Mouse (Mus musculus): Measurements from ENCODE around the gene Gm17720.
A peak's percentile ranks its signal among the peaks of the same experiment; 100 is the strongest.

The Gm17720 gene

DNA sequence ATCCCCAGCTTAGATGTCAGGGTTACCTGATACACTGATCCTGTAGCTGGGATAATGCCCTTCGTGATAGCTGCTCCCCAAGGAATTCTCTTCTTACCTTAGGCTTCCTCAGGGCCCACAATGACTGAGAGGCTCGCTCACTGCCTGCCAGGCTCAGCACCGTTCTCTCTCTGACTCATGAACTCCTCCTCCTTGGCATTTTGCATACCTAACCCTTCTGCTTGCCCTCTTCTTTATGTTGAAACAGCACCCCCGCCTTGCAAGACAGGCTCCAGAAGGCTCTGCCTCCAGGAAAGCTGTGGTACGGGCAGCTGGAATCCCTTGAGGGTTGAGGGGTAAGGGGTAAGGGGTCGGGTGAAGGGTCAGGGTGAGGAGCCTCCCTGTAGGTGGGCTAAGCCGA lies 63.3 kb downstream of the Gm17720 start:
- DNase-seq = no peak

GRCm38 (mm10) chr8:110036156-110036555 lies 66.4 kb downstream of the Gm17720 start:
- no peak for DNase-seq

DNA sequence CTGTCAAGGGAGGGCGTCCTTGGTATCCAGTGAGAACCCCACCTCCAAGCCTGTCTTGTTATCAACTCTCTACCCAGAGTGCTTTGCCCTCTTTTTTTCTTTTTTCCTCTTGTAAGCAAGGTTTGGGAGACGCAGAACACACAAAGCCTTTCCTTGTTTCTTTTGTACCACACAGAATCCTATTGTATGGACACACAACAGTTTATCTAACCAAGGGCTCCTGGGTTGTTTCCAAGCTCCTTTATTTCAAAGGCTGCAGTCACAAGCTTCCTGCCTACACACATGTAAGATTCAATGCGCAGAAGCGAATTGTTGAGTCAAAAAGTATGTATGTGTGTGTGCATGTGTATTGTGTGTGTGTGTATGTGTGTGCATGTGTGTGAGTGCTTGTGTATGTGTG lies 68.2 kb downstream of the Gm17720 start:
- no peak for DNase-seq

GRCm38 (mm10) chr8:110033771-110034170 lies 68.8 kb downstream of the Gm17720 start:
- peak in 1 of 2 experiments; percentile 17 for DNase-seq

All from lung, adult 18-20 months (tissue).